Mouse (Mus musculus) regulatory T cell (primary cell): ENCODE measurements at regions not wholly inside any gene's neighbourhood (a gene's known extent, or its start where the extent isn't known, plus 50 kb on each side); places are given as distances from the start of the nearest gene placed in this dataset.

Source experiments
- in situ Hi-C: fragments of 300-600 bp; cut with MboI, MseI; formaldehyde crosslinking; loops from one replicate; pipeline ENCODE4 v1.15.1; 2025; ENCODE audit warnings: high pct_unique_total_duplicates

DNA sequence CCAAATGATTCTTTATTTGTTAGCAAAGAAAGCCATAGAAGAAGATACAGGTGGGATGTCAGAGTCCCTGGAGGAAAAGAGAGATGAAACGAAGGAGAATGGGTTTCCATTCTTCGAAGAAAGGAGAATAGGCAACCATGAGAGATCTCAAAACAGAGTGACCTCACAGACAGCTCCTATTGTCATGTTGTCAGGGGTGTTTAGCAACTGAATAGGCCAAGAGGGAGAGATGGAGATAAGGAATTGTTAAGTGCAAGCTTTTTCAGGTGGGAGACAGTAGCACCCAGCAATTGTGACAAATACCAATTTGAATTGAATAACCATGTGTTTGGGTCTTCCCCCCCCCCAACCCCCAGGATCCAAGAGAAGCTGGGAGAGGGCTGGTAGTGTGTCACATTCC is 1121.0 kb upstream of the 1700015G11Rik start:
- in situ Hi-C loops: no loop called here

DNA sequence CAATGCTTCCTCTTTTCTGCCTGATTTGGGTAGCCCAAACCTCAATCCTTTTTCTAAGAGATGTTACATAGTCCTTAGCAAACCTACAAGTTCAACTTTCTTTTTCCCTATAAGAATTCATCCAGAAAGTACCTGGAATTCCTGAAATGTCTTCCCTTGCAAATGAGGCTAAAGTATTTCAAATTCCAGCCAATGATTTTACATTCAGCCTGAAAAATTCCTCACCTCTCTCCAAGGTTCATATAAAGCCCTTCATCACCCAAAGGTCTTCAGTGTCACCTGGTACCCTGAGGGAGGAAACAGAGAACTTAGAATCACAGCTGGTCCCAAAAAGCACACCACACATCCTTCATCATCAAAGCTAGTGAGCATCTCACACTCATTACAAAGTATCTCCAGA is 1102.1 kb upstream of the 1700015G11Rik start:
- in situ Hi-C loops: no loop called here

DNA sequence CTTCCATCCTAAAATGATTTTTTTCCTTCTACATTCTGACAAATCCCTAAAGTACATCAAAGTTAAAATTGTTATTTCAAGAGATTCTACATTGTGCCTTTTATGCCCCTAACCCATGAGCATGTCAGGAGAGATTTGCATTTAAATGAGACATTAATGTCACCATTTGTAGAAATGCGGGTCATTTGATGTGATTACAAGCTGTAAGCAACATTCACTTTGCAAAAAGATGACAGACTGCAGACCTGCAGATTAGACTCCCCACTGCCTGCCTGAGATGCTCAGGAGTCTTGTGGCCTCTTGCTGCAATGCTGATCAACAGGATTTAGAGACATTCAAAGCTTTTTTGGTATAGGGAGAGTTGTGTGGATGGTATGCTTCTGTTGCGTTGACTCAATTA is 1100.3 kb upstream of the 1700015G11Rik start:
- in situ Hi-C loops: no loop called here

DNA sequence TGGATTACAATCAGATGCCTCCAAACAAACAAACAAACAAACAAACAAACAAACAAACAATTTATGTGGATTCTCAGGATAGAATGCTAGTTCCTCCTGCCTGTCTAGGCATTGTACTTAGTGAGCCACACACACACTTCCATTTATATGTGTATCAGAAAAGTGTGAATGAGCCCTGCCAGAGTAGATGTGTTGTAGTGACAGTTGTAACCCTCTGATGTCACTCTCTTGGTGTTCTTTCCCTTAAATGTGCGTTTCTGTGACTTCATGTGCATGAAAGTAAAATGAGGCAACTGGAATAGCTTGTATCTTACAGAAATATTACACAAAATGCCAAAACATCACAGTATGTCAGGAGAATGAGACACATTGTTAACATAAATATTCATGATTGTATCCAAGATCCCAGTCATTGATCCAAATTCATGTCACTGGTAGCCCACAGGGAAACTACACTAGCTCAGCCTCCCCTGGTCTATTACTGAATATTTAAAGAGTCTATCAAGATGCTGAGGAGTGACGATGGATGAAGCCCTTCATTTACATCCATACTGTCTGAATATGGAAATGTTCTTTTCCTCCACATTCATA is 1093.8 kb upstream of the 1700015G11Rik start:
- in situ Hi-C loops: no loop called here

DNA sequence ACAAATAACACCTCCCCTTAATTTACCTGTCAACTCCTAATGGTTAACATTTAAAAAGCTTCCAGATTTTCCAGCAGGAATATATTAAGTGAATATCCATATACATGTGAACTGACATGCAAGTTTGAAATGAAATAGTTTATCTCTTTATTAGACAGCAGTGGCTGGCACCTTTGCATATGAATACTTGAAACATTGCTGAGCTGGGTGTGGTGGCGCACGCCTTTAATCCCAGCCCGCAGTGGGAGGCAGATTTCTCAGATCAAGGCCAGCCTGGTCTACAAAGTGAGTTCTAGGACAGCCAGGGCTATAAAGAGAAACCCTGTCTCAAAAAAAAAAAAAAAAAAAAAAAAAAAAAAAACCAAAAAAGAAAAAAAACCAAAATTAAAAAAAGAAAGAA is 1092.1 kb upstream of the 1700015G11Rik start:
- in situ Hi-C loops: no loop called here

DNA sequence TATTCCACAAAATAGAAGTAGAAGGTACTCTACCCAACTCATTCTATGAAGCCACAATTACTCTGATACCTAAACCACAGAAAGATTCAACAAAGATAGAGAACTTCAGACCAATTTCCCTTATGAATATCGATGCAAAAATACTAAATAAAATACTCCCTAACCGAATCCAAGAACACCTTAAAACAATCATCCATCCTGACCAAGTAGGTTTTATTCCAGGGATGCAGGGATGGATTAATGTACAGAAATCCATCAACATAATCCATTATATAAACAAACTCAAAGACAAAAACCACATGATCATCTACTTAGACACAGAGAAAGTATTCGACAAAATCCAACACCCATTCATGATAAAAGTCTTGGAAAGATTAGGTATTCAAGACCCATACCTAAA is 1070.3 kb upstream of the 1700015G11Rik start:
- in situ Hi-C loops: loop anchor here (10.0 kb wide), 1 partner anchor 519 kb away; no protein-coding TSS in a partner anchor

DNA sequence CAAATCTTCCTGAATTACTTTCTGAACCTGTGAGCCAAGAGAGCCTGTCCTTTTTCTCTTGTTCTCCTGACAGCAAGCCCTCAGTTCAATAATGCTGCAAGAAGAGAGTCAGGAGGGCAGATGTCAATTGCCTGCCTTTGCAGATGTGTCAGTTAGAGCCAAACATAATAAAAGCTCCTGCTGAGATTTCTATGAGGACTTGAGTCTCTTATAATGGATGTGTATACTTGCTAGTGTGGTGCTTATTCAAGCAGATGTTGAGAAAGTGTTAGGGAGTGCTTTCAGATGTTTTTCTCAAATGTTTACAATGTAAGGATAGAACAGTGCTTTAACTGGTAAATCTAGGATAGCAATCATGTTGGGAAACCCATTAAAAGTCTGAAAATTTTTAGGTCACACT is 1055.1 kb upstream of the 1700015G11Rik start:
- in situ Hi-C loops: no loop called here
